Mouse (Mus musculus) layer of hippocampus, adult 11-12 months (tissue): ENCODE measurements around the gene Aspm.

Source experiments
- DNase-seq: peaks from one replicate; pipeline ENCODE4 v3.0.0; 2022; ENCODE audit warnings: low spot score

Gene Aspm

DNA sequence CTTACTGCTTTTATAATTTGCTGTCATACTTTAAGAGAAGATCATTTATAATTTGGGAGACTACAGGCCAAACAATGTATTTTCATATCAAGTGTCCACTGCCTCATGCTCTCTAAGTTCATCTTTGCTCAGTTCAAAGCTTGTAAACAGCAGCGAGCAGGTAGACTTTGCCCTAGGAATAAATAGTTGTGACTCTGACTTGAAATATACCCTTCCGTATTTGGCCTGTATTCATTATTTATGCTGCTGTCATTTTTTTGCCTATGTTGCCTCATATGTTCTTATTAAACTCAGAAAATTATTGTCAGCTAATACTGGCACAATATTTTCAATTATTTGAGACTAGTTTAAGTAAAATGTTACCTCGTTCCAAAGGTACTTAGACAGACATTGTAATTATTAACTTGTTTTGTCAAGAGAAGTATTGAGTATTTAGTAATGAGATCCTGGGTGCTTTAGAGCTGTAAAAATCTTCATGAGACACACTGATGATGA lies 46.7 kb downstream of the Aspm start, which contains the start of gene F13b:
F13b (plus strand) TSS at position 445 of the 495 bp plus-strand sequence.
- DNase-seq: no peak

DNA sequence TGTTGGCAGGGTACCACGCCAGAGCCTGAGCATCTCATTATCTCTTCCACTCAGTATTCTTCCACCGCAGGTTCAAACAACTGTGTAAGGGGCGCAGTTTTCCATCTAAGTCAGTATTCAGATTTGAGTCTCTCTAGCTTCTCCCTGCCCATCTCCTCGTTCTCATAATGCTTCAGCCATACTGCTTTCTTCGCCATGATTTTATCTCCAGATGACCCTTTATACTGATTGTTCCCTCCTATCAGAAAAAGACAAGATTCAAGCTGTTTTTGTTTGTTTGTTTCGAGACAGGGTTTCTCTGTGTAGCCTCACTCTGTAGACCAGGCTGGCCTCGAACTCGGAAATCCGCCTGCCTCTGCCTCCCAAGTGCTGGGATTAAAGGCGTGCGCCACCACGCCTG lies 60.0 kb downstream of the Aspm start:
- DNase-seq: no peak
